Mouse (Mus musculus) embryonic fibroblast, embryonic 13.5 days (primary cell): ENCODE results near the gene Trappc13. TPM values are rescaled to one million over a fixed set of nuclear protein-coding genes. Genes with fewer than 3 reads are reported as not detected.

Experiments
- H3K27ac ChIP-seq: 2 replicates; pipeline ENCODE4 v1.5.1; 2012; ENCODE audit warnings: low read length, control low read depth, inconsistent platforms; ENCODE audit not compliant: insufficient read depth
- H3K4me1 ChIP-seq: 2 replicates; pipeline ENCODE4 v1.6.1; 2011; ENCODE audit warnings: low read length; ENCODE audit not compliant: control insufficient read depth, insufficient read depth
- H3K4me3 ChIP-seq: 2 replicates; pipeline ENCODE4 v1.5.1; 2011; ENCODE audit warnings: mild to moderate bottlenecking, control low read depth, low read length; ENCODE audit not compliant: insufficient read depth
- CTCF ChIP-seq: IDR thresholded peaks from 2 replicates; pipeline ENCODE4 v1.5.1; 2011; ENCODE audit warnings: mild to moderate bottlenecking, control low read depth, low read length, moderate library complexity, borderline replicate concordance; ENCODE audit not compliant: insufficient read depth
- POLR2A ChIP-seq: IDR thresholded peaks from 2 replicates; pipeline ENCODE4 v1.6.1; 2011; ENCODE audit warnings: low read depth, mild to moderate bottlenecking, control low read depth, low read length, moderate library complexity
- polyA plus RNA-seq: library from polyadenylated mRNA; stranded (reverse); fragments of >200 nt; gene quantifications from 2 replicates; pipeline ENCODE4 v1.2.4, GENCODE M21; 2011; ENCODE audit warnings: low read depth; ENCODE audit not compliant: missing spikeins, insufficient read length

Trappc13 gene
- polyA plus RNA-seq, 1 experiment, result 57.5 TPM

DNA sequence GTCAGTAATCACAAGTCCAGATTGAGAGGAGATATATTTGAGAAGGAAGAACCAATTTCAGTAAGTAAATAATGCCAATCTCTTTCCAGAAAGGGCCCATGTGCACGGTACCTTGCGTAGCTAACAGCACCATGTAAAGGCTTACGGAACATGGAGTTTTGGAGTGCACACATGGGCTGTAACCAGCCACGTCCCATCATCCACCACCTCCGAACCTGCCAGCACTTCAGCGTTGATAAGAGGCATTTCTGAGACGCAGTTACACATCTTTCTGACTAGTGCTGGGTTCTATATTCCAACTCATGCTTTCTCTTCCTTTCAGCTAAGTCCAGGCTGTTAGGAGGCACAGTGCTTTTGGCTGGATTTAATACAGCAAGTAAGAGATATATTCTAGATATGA, 81.1 kb downstream of the Trappc13 start:
- TF ChIP-seq CTCF, result no peak
- no peak for TF ChIP-seq POLR2A
- peaks cover 5% of the 10 kb centered on the region; the same call in 1 of the 2 replicates for H3K4me1 ChIP-seq
- H3K27ac ChIP-seq, result no peak overlapping the region
- no peak overlapping the region for H3K4me3 ChIP-seq

DNA sequence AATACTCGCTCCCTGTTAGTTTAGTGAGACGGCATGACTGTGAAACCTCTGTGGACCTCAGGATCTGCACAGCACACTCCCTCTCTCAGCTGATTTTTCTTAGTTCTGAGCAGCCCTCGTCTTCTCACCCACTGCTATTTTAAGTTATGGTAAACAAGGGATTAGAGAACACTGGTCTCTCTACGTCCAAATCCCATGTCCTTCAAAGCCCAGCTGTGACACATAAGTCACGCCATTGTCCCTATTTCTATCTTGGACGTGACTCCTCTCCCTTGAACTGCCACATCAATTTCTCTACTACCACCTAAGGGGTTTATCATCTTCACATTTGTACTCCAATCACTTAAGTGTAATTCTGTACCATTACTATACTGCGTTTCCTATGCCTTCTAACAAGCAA, 82.3 kb downstream of the Trappc13 start:
- no peak overlapping the region for H3K27ac ChIP-seq
- no peak overlapping the region for H3K4me3 ChIP-seq
- no peak for TF ChIP-seq CTCF
- TF ChIP-seq POLR2A, result no peak
- H3K4me1 ChIP-seq, result peaks cover 5% of the 10 kb centered on the region; the same call in 1 of the 2 replicates

DNA sequence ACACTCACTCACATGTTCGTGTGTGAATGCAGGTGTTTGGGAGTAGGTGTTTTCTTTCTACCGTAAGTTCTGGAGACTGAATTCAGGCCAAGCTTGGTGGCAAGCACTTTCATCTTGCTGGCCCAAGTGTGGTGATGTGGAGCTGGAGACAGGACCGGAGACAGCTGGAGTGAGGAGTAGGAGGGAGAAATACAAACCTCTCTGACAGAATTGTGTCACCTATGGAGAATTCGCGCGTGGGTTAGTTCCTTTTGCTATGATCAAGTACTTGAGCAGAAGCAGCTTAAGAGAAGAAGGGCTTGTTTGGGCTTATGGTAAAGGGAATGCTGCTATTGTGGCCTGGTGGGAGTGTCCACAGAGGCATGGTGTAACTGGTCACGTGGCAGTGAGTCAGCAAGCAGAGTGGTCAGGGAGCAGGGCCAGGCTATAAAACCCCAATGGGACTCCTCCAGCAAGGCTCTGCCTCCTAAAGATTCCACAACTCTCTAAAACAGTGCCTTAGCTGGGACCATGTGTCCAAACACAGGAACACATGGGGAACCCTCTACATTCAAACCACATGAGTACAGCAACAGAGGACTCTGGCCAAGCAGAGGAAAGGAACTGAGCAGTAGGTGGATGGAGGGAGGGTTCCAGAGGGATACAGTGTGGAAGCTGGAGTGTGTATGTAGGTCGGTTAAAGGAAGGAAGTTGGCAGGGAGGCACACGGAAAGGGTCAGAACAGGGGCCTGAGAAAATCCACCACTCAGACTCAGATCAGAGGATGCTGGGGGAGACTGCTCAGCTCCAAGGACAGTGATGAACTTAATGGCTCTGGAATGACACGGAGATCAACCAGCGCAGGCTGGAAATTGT, 83.5 kb downstream of the Trappc13 start:
- Histone ChIP-seq H3K4me3 (no peak overlapping the region), H3K4me1 (peaks cover 5% of the 10 kb centered on the region; the same call in 1 of the 2 replicates), H3K27ac (no peak overlapping the region)
- TF ChIP-seq POLR2A (no peak), CTCF (no peak)

Other genes with a start within 250 kb of the Trappc13 start
- gene Nln, start 68.9 kb downstream of the Trappc13 start, polyA plus RNA-seq, result 39.9 and 44.0 TPM in 2 replicates
- 6.8 and 7.2 TPM in 2 replicates for gene Sgtb, start 68.7 kb downstream of the Trappc13 start, polyA plus RNA-seq
- 17.7 and 22.9 TPM in 2 replicates for gene Trim23, start 328 bp upstream of the Trappc13 start, polyA plus RNA-seq
- 12.5 and 23.2 TPM in 2 replicates for gene Cenpk, start 50.1 kb upstream of the Trappc13 start, polyA plus RNA-seq
- gene Ppwd1, start 50.4 kb upstream of the Trappc13 start, polyA plus RNA-seq, result 14.7 and 20.8 TPM in 2 replicates
- 27.4 and 29.4 TPM in 2 replicates for gene Adamts6, start 109.4 kb upstream of the Trappc13 start, polyA plus RNA-seq